Mouse (Mus musculus): ENCODE data around the gene Tlcd1. TPM values are rescaled to one million over a fixed set of nuclear protein-coding genes. Genes with fewer than 3 reads are reported as not detected.
"Not testable (repeated sequence)": the region's sequence is repeated elsewhere in the genome, so short reads cannot be mapped to it uniquely, and the experiment has no call there.

The Tlcd1 gene
- total RNA-seq, 2 experiments from 2014 or later: 6.5 to 7.6 TPM

DNA sequence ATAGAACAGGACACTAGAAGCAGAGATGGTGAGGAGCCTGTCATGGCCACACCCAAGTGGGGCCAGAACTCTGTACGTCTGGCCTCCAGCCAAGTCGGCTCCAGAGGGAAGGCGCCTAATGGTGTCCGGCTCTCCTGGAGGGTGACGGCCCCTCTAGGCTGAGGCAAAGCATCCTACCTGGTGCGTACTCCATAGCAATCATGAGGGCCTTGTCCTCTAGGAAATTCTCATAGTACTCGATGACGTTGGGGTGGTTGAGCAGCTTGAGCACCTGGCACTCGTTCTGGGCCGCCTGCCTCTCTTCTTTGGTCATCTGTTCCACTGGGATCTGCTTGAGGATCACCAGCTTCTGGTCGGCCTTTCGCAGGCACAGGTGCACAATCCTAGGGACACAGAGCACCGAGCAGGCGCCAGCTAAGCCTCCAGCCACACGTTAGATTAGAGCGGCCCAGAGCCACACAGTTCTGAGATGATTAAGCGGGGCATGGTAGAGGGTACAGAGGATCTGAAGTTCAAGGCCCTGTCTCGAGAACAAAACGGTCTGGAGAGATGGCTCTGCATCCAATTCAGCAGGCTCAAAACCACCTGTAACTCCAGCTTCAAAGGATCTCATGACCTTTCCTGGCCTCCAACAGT is 3.6 kb upstream of the Tlcd1 start:
- intact Hi-C loops (cut with DNase I): no loop called here
- DNase-seq: no peak

DNA sequence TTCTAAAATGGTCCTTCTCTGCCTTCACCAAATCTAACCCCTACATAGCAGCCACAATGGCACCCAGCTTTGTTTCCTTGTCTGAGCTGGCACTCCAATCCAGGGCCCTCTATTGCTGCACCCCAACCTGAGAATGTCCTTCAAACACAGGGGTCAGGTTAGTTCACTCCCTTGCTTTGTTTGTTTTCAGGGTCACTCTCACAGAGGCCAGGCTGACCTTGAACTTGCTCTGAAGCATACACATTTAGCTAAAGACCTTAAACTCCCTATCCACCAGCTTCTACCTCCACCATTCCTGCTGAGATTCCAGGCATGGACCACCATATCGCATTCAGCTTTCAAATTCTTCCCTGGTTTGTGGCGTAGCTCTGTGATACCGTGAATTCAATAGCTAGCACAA is 2.0 kb upstream of the Tlcd1 start:
- intact Hi-C loops (cut with DNase I): no loop called here
- no peak for DNase-seq

GRCm38 (mm10) chr11:78175771-78176401 is 625 bp upstream of the Tlcd1 start:
- DNase-seq: no peak
- intact Hi-C loops (cut with DNase I): loop anchor here (2.0 to 5.0 kb wide), 2 partner anchors 157 to 349 kb away; no protein-coding TSS in a partner anchor

DNA sequence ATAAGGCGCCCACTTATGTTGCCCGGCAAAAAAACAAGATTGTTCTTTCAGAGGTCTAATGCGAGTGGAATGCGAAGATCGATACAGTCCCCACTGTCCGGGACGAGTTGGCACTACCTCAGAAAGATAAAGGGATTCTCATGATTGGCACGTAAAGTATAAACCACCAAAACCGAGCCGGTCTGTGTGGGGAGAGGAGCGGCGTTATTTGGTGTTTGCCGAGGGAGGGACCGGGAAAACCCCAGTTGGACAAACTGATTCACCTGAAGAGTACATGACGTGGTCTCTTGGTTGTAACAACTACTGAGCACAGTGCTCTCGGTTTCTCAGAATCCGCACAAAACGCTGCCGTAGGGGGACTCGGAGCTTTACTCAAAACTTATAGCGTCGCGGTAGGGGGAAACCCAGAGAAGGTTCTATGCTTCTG is 407 bp downstream of the Tlcd1 start:
- intact Hi-C loops (cut with DNase I): loop anchor here (1.0 to 5.0 kb wide), 4 partner anchors 18 to 350 kb away; no protein-coding TSS in a partner anchor
- no peak for DNase-seq

DNA sequence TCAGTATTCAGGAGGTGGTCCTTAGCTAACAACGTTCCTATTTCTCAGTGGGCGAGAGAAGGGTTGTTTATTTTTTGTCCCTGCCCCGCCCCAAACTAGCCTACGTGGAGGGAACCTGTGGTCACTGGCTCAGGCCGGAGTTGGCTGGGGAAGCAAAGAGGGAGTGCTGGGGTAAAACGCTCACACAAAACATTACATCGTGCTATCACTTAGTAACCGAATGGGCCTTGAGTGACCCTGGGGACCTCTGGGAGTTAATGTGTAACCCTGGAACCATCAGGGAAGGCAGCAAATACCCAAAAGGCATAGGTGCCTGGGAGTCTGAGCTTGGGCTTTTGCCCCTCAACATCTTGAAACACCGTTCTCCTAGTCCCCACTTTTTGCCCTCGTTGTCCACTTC is 926 bp downstream of the Tlcd1 start:
- intact Hi-C loops (cut with DNase I): loop anchor here (1.0 to 5.0 kb wide), 4 partner anchors 18 to 350 kb away; no protein-coding TSS in a partner anchor
- DNase-seq: peak in 1 of 2 experiments; percentile 37

- DNase-seq: peak; percentile 95 to 98
- intact Hi-C loops (cut with DNase I): loop anchor here (1.0 to 5.0 kb wide), 5 partner anchors 19 to 351 kb away; no protein-coding TSS in a partner anchor
Measured at GRCm38 (mm10) chr11:78177903-78178858, 1.7 kb downstream of the Tlcd1 start.

DNA sequence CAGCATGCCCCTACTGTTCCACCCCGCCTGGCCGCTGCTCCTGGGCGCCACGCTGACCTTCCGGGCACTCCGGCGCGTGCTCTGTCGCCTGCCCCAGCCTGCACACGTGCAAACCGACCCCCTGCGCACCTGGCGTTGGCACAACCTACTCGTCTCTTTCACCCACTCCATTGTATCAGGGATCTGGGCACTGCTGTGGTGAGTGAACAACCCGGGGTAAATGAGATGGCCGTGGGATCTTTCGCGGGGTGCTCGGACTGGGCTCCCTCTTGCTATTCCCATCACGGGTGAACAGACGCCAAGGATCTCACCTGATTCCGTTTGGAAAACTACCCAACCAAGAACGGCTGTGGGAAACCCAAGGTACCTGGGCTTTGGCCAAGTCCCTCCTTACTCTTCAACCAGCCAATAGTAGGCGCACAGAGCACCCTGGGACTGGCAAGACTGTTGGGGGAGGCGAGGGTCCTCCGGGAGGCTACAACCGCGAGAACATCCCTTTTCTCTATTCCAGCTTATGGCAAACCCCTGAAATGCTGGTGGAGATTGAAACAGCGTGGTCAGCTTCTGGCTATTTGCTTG is 2.4 kb downstream of the Tlcd1 start:
- DNase-seq: peak; percentile 46 to 69
- intact Hi-C loops (cut with DNase I): loop anchor here (2.0 to 5.0 kb wide), 2 partner anchors 120 to 352 kb away; no protein-coding TSS in a partner anchor

DNA sequence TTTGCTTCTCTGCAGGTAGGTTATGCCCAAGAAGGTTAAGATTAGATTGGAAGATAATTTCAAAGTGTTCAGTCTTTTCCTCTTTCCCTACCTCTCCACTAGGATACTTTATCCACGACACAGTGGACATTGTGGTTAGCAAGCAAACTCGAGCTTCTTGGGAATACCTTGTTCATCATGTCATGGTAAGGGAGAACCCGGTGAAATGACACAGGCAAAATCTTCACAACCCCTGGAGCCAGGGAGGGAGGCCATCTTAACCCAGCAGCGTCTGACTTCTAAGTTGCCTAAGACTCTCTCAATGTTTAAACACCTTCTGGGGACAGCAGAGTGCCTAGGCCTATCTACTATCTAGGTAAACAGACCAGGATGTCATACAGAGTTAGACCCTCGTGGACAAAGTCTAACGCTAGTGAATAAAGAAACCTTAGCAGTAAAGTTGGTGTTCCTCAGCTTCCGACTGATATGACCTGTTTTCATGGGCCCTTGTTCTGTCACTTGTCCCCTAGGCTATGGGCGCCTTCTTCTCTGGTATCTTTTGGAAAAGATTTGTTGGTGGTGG is 3.0 kb downstream of the Tlcd1 start:
- intact Hi-C loops (cut with DNase I): loop anchor here (2.0 to 5.0 kb wide), 2 partner anchors 121 to 352 kb away; no protein-coding TSS in a partner anchor
- no peak for DNase-seq

- no peak for DNase-seq
- intact Hi-C loops (cut with DNase I): no loop called here
Measured at GRCm38 (mm10) chr11:78180081-78180761, 3.7 kb downstream of the Tlcd1 start.

DNA sequence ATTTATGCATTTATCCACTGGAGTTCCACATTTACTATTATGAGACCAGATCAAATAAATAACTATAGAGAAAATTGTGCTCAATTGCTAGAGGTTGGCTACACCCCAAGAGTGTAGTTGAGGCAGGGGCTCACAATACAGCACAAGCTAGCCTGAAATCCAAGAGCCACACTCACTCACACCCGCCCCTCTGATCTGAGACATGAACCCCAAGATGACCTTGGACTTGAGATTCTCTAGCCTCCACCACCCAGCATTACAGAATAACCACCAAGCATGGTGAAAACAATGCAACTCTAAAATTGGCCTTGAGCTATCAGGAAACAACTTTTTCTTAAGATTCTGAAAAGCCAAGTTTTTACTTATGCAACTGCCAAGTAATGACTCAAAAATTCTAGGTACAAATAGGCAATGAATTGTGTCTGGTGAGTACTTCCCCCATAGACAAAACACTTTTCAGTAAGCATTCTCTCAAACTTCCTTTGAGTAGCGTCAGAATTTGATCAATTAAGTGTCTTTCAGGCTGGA is 5.4 kb downstream of the Tlcd1 start:
- intact Hi-C loops (cut with DNase I): no loop called here

DNA sequence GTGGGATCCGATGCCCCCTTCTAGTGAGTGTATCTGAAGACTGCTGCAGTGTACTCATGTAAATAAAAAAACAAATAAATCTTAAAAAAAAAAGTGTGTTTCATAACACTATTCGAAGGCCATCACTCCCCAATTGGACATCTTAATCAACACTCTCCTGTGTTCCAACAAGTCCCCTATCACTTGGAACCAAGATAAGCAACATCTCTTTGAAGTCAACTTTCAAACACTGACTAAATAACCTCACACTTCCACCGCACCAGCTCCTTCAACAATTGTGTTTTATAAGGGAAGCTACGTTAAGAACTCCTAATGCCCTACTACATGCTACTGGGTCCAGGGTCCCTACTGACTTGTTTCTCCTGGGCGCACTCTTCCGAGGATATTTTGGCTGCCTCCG is 5.9 kb downstream of the Tlcd1 start:
- intact Hi-C loops (cut with DNase I): no loop called here
- no peak for DNase-seq

More for the DNA sequence above, 5.4 kb downstream of the Tlcd1 start:
- DNase-seq: no peak

DNA sequence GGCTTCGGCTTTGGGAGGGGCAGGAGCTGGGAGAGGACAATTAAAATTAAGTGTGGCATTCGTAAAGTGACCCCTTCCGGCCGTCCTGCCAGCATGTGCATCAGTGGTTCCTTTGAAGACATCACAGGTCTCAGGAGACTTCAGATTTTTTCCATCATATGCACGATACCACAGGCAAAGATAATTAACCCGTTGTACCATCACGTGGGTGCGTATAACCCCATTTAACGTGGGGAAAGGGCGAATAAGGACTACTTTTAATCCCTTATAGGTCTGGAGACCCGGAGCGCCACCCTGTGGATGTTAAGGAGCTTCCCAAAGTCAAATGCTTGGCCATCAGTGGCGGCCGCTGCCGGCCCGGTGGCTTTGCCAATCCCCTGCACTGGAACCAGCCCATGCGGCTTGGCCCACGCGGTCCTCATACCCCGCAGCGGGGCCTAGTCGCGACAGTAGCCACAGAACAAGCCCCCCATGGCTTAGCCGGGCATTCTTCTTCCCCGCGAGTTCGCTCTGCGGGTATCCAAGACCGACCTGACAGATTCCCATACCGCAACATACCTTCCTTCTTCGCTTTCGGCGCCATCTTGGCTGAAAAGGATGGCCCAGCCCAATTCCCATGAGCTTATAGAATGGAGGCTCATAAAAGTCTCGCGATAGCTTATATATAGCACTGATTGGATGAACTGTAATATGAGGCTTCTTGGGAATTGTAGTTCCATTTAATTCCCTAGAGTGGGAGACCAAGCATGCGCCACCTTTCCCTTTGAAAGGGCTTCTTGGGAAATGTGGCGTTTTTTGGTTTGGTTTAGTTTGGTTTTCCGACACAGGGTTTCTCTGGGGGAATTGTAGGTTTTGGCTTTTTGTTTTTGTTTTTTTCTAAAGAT is 6.7 kb downstream of the Tlcd1 start, which contains the start of gene Rpl23a:
Rpl23a (minus strand) TSS at position 624 of the 884 bp plus-strand sequence.
- intact Hi-C loops (cut with DNase I): no loop called here
- peak; percentile 64 to 79 for DNase-seq

DNA sequence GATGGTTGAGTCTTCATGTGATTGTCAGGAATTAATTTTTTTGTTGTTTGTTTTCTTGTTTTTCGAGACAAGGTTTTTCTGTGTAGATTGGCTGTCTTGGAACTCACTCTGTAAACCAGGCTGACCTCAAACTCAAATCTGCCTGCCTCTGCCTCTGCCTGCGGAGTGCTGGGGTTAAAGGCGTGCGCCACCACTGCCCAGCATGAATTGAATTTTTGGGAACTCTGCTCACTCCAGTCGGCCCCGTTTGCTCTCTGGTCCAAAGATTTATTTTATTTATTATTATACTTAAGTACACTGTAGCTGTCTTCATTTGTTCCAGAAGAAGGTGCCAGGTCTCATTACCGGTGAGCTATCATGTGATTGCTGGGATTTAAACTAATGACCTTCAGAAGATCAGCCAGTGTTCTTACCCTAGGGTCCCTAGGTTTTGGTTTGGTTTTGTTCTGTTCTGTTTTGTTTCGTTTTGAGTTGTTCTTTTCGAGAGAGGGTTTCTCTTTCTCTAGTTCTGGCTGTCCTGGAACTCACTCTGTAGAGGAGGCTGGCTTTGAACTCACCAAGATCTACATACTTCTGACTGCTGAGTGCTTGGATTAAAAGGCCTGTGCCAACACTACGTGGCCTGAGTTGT is 7.5 kb downstream of the Tlcd1 start:
- no peak for DNase-seq
- intact Hi-C loops (cut with DNase I): no loop called here

GRCm38 (mm10) chr11:78184702-78185101 is 8.2 kb downstream of the Tlcd1 start:
- intact Hi-C loops (cut with DNase I); DNase-seq: not testable (repeated sequence)

GRCm38 (mm10) chr11:78188331-78189233 is 12.1 kb downstream of the Tlcd1 start, which contains the start of gene Rab34:
TSS of gene Rab34 (plus strand) at chr11:78188430.
- peak; percentile 77 to 80 for DNase-seq
- intact Hi-C loops (cut with DNase I): no loop called here
